Mouse (Mus musculus) CH12.LX (cell line): ENCODE data around the gene Col5a3. TPM values are rescaled to one million over a fixed set of nuclear protein-coding genes. Genes with fewer than 3 reads are reported as not detected.

Experiments
- DNase-seq: peaks from one replicate; pipeline ENCODE4 v3.0.0-alpha.2; 2013; ENCODE audit errors: extremely low read depth
- H3K27ac ChIP-seq: 2 replicates; pipeline ENCODE4 v1.5.1; 2012; ENCODE audit warnings: low read depth, mild to moderate bottlenecking, control low read depth, moderate library complexity; ENCODE audit not compliant: insufficient read depth
- H3K27me3 ChIP-seq: replicated peaks from 2 replicates; pipeline ENCODE3; 2012; ENCODE audit warnings: inconsistent platforms
- H3K36me3 ChIP-seq, 2 experiments: replicated peaks in 1 of 2; 2 replicates each; pipeline versions ENCODE3 to v1.6.1; 2012; ENCODE audit warnings: inconsistent platforms in 1 of 2, low read length in 1 of 2, mild to moderate bottlenecking in 1 of 2, mixed read lengths in 1 of 2, moderate library complexity in 1 of 2; ENCODE audit not compliant: control insufficient read depth in 1 of 2, insufficient read depth in 1 of 2
- H3K4me1 ChIP-seq, 2 experiments: 2 replicates each; pipeline ENCODE4 v1.6.1; 2012; ENCODE audit warnings: inconsistent platforms in 1 of 2, moderate library complexity in 1 of 2; ENCODE audit not compliant: insufficient read depth in 2 of 2, control insufficient read depth in 1 of 2
- H3K4me2 ChIP-seq: 2 replicates; pipeline ENCODE4 v1.6.1; 2012; ENCODE audit warnings: low read depth, mild to moderate bottlenecking, control low read depth; ENCODE audit not compliant: poor library complexity, insufficient read depth, severe bottlenecking
- H3K4me3 ChIP-seq, 3 experiments: fragments of 150-350 bp in 1 of 3; sonication (generic) in 1 of 3; replicated peaks in 1 of 3; 2 replicates each; pipeline versions ENCODE3 to v1.5.1; 2011 to 2012; ENCODE audit warnings: low read depth in 2 of 3, low read length in 2 of 3, mild to moderate bottlenecking in 2 of 3, moderate library complexity in 2 of 3, control low read depth in 1 of 3, improper control_type of control experiment in 1 of 3, inconsistent platforms in 1 of 3, mixed read lengths in 1 of 3; ENCODE audit not compliant: poor library complexity in 1 of 3
- H3K79me2 ChIP-seq: replicated peaks from 2 replicates; pipeline ENCODE4 v1.6.1; 2012; ENCODE audit warnings: mild to moderate bottlenecking, moderate library complexity; ENCODE audit not compliant: control insufficient read depth, poor library complexity, insufficient read depth, severe bottlenecking; ENCODE audit errors: extremely low read depth
- H3K9ac ChIP-seq: 2 replicates; pipeline ENCODE4 v1.6.1; 2012; ENCODE audit warnings: low read depth, mild to moderate bottlenecking, control low read depth, moderate library complexity; ENCODE audit not compliant: insufficient read depth
- H3K9me3 ChIP-seq: replicated peaks from 2 replicates; pipeline ENCODE3; 2012; ENCODE audit warnings: low read length, inconsistent platforms, mixed read lengths
- CHD1 ChIP-seq: IDR thresholded peaks from 2 replicates; pipeline ENCODE4 v1.6.1; 2012; ENCODE audit warnings: low read depth, low read length, improper control_type of control experiment, inconsistent platforms
- CHD2 ChIP-seq: IDR thresholded peaks from 2 replicates; pipeline ENCODE4 v1.6.1; 2011; ENCODE audit warnings: low read length, improper control_type of control experiment
- CTCF ChIP-seq, 2 experiments: IDR thresholded peaks in 1 of 2; conservative IDR thresholded peaks in 1 of 2; 2 replicates each; pipeline ENCODE4 v1.5.1; 2011 to 2012; ENCODE audit warnings: low read depth in 2 of 2, low read length in 2 of 2, improper control_type of control experiment in 1 of 2, inconsistent platforms in 1 of 2, mild to moderate bottlenecking in 1 of 2, moderate library complexity in 1 of 2
- E2F4 ChIP-seq: IDR thresholded peaks from 2 replicates; pipeline ENCODE4 v1.6.1; 2011; ENCODE audit warnings: low read depth, low read length, improper control_type of control experiment; ENCODE audit not compliant: insufficient replicate concordance
- ELF1 ChIP-seq: IDR thresholded peaks from 2 replicates; pipeline ENCODE4 v1.6.1; 2014; ENCODE audit warnings: low read depth, mild to moderate bottlenecking, inconsistent platforms, low read length, improper control_type of control experiment
- EP300 ChIP-seq: IDR thresholded peaks from 2 replicates; pipeline ENCODE4 v1.6.1; 2011; ENCODE audit warnings: low read length, improper control_type of control experiment
- GABPA ChIP-seq: IDR thresholded peaks from 2 replicates; pipeline ENCODE4 v1.6.1; 2012; ENCODE audit warnings: low read depth, low read length, improper control_type of control experiment, inconsistent platforms; ENCODE audit not compliant: insufficient replicate concordance
- IRF4 ChIP-seq: IDR thresholded peaks from 2 replicates; pipeline ENCODE4 v1.6.1; 2014; ENCODE audit warnings: low read depth, mild to moderate bottlenecking, inconsistent platforms, low read length, improper control_type of control experiment
- JUND ChIP-seq: conservative IDR thresholded peaks from 2 replicates; pipeline ENCODE4 v1.6.1; 2011; ENCODE audit warnings: low read depth, low read length, improper control_type of control experiment
- MAFK ChIP-seq: IDR thresholded peaks from 2 replicates; pipeline ENCODE4 v1.6.1; 2011; ENCODE audit warnings: low read length, improper control_type of control experiment; ENCODE audit not compliant: insufficient replicate concordance
- MAZ ChIP-seq: IDR thresholded peaks from 2 replicates; pipeline ENCODE4 v1.6.1; 2012; ENCODE audit warnings: low read depth, mild to moderate bottlenecking, inconsistent platforms, low read length, improper control_type of control experiment, moderate library complexity
- PAX5 ChIP-seq: IDR thresholded peaks from 2 replicates; pipeline ENCODE4 v1.6.1; 2012; ENCODE audit warnings: low read length, inconsistent platforms, mixed read lengths
- POLR2AphosphoS2 ChIP-seq: IDR thresholded peaks from 2 replicates; pipeline ENCODE4 v1.6.1; 2011; ENCODE audit warnings: low read depth, low read length, improper control_type of control experiment
- RAD21 ChIP-seq: IDR thresholded peaks from 2 replicates; pipeline ENCODE4 v1.6.1; 2011; ENCODE audit warnings: low read depth, mild to moderate bottlenecking, low read length, improper control_type of control experiment, moderate library complexity
- RCOR1 ChIP-seq: conservative IDR thresholded peaks from 2 replicates; pipeline ENCODE4 v1.6.1; 2012; ENCODE audit warnings: low read depth, mild to moderate bottlenecking, inconsistent platforms, low read length, improper control_type of control experiment
- SIN3A ChIP-seq: IDR thresholded peaks from 2 replicates; pipeline ENCODE4 v1.6.1; 2012; ENCODE audit warnings: low read length, improper control_type of control experiment, inconsistent platforms
- SMC3 ChIP-seq: IDR thresholded peaks from 2 replicates; pipeline ENCODE4 v1.6.1; 2011; ENCODE audit warnings: low read depth, low read length, improper control_type of control experiment
- TBP ChIP-seq: conservative IDR thresholded peaks from 2 replicates; pipeline ENCODE4 v1.6.1; 2011; ENCODE audit warnings: low read depth, low read length, improper control_type of control experiment
- UBTF ChIP-seq: IDR thresholded peaks from 2 replicates; pipeline ENCODE4 v1.6.1; 2012; ENCODE audit warnings: low read depth, mild to moderate bottlenecking, inconsistent platforms, low read length, improper control_type of control experiment, moderate library complexity
- USF2 ChIP-seq: conservative IDR thresholded peaks from 2 replicates; pipeline ENCODE4 v1.6.1; 2011; ENCODE audit warnings: low read depth, low read length, improper control_type of control experiment
- ZC3H11A ChIP-seq: IDR thresholded peaks from 2 replicates; pipeline ENCODE4 v1.6.1; 2012; ENCODE audit warnings: low read depth, mild to moderate bottlenecking, inconsistent platforms, low read length, improper control_type of control experiment
- ZMIZ1 ChIP-seq: IDR thresholded peaks from 2 replicates; pipeline ENCODE4 v1.6.1; 2012; ENCODE audit warnings: low read depth, mild to moderate bottlenecking, inconsistent platforms, low read length, improper control_type of control experiment
- ZNF384 ChIP-seq: IDR thresholded peaks from 2 replicates; pipeline ENCODE4 v1.6.1; 2012; ENCODE audit warnings: low read depth, low read length, improper control_type of control experiment, inconsistent platforms
- dilution Hi-C: fragments of 300-500 bp; cut with MboI; formaldehyde crosslinking; loops from 2 replicates; pipeline ENCODE4 v1.14.3; 2020; ENCODE audit warnings: low sequenced_read_pairs; ENCODE audit not compliant: extremely low pct_unique_long_range_greater_than_20kb, extremely low pct_ligation_motif_present
- in situ Hi-C: fragments of 300-500 bp; cut with MboI; formaldehyde crosslinking; loops from 3 replicates; pipeline ENCODE4 v1.14.3; 2019; ENCODE audit warnings: low sequenced_read_pairs, low pct_ligation_motif_present, low pct_unique_long_range_greater_than_20kb, mixed read lengths
- polyA plus RNA-seq: library from polyadenylated mRNA; unstranded; fragments of >175 nt; gene quantifications from 2 replicates; pipeline ENCODE4 v1.2.1, GENCODE M21; 2012; ENCODE audit warnings: low read depth; ENCODE audit not compliant: insufficient read length
- total RNA-seq, 2 experiments: library from RNA; depleted of rRNA; stranded (reverse); fragments of 300-350 nt in 1 of 2; fragments of >200 nt in 1 of 2; gene quantifications; 2 replicates each; pipeline ENCODE4 v1.2.3; 2012 to 2014

Col5a3 gene
- total and polyA plus RNA-seq, 3 experiments, result 0.25 TPM; not detected in 2

- Histone ChIP-seq H3K4me1 (peaks cover 0 to 4% of the 10 kb centered on the region in 2 experiments; a peak in 1 of 4 replicates), H3K4me2 (no peak overlapping the region), H3K27ac (no peak overlapping the region), H3K36me3 (no peaks in the 10 kb centered on the region), H3K9ac (no peak overlapping the region), H3K4me3 (no peak overlapping the region), H3K79me2 (no peaks in the 10 kb centered on the region), H3K9me3 (peaks cover 6% of the 10 kb centered on the region), H3K27me3 (peaks cover 86% of the 10 kb centered on the region)
- DNase-seq, result no peak
- TF ChIP-seq EP300, result no peak
- TF ChIP-seq CHD2, result no peak
- no peak for TF ChIP-seq CHD1
- no peak for TF ChIP-seq UBTF
- dilution Hi-C loops, result no loop called here
- in situ Hi-C loops, result no loop called here
Measured at GRCm38 (mm10) chr9:20745129-20745966, 69.5 kb downstream of the Col5a3 start.

GRCm38 (mm10) chr9:20743946-20744738 is 70.7 kb downstream of the Col5a3 start:
- no peak overlapping the region for H3K4me3 ChIP-seq
- no peak for DNase-seq
- peaks cover 0 to 4% of the 10 kb centered on the region in 2 experiments; a peak in 1 of 4 replicates for H3K4me1 ChIP-seq
- peaks cover 87% of the 10 kb centered on the region for H3K27me3 ChIP-seq
- H3K9ac ChIP-seq, result no peak overlapping the region
- H3K9me3 ChIP-seq, result peaks cover 6% of the 10 kb centered on the region
- H3K79me2 ChIP-seq, result no peaks in the 10 kb centered on the region
- TF ChIP-seq CTCF (conservative IDR thresholded peaks at IDR 0.05 in 1 of 2, IDR thresholded peaks at IDR 0.05 in 1 of 2; ENCODE audit: low read depth in 2 of 2, low read length in 2 of 2) (peak in 1 of 2 experiments; percentile 70; a peak in 3 of 4 replicates), RAD21 (peak; percentile 35), ZNF384 (peak; percentile 77), SMC3 (peak; percentile 31), JUND (no peak)
- H3K36me3 ChIP-seq, result no peaks in the 10 kb centered on the region
- dilution Hi-C loops (no loop called here), in situ Hi-C loops (loop anchor here (5.0 kb wide), 1 partner anchor 88 kb away; no protein-coding TSS in a partner anchor)
- no peak overlapping the region for H3K27ac ChIP-seq
- H3K4me2 ChIP-seq, result no peak overlapping the region

GRCm38 (mm10) chr9:20740407-20740806 is 74.5 kb downstream of the Col5a3 start:
- Histone ChIP-seq H3K4me2 (peak overlapping the region; percentile 43; the same call in 1 of the 2 replicates), H3K36me3 (no peaks in the 10 kb centered on the region), H3K9ac (no peak overlapping the region), H3K79me2 (no peaks in the 10 kb centered on the region), H3K27me3 (peaks cover 59% of the 10 kb centered on the region), H3K4me1 (peaks cover 2 to 14% of the 10 kb centered on the region in 2 experiments; a peak in 3 of 4 replicates), H3K4me3 (no peak overlapping the region), H3K27ac (no peak overlapping the region), H3K9me3 (peaks cover 8% of the 10 kb centered on the region)
- in situ Hi-C loops (loop anchor here (5.0 kb wide), 1 partner anchor 92 kb away; no protein-coding TSS in a partner anchor), dilution Hi-C loops (no loop called here)
- peak; percentile 87 for DNase-seq
- TF ChIP-seq USF2, result no peak
- no peak for TF ChIP-seq MAFK
- TF ChIP-seq E2F4, result no peak
- no peak for TF ChIP-seq PAX5
- peak; percentile 61 for TF ChIP-seq IRF4
- no peak for TF ChIP-seq GABPA
- TF ChIP-seq ELF1, result 0 out of 2 replicates have a peak, but pooled peaks have one; percentile 17
- TF ChIP-seq RCOR1, result no peak
- no peak for TF ChIP-seq ZMIZ1
- no peak for TF ChIP-seq ZNF384
- TF ChIP-seq SIN3A, result no peak
- no peak for TF ChIP-seq POLR2AphosphoS2
- no peak for TF ChIP-seq TBP
- peak; percentile 49; the same call in 1 of the 2 replicates for TF ChIP-seq ZC3H11A
- peak; percentile 71; the same call in 1 of the 2 replicates for TF ChIP-seq MAZ
